Mouse (Mus musculus) adipocyte (in vitro differentiated cells): ENCODE data around the gene Spaca3.

Experiments used
- DNase-seq: peaks from one replicate; pipeline ENCODE4 v3.0.0-alpha.2; 2016; ENCODE audit warnings: low spot score

The Spaca3 gene

GRCm38 (mm10) chr11:80858065-80858464 is at the start of gene Spaca3:
Spaca3 (plus strand) TSS chr11:80858365.
- no peak for DNase-seq

GRCm38 (mm10) chr11:80808551-80809070 is 49.6 kb upstream of the Spaca3 start:
- DNase-seq = peak; percentile 35

DNA sequence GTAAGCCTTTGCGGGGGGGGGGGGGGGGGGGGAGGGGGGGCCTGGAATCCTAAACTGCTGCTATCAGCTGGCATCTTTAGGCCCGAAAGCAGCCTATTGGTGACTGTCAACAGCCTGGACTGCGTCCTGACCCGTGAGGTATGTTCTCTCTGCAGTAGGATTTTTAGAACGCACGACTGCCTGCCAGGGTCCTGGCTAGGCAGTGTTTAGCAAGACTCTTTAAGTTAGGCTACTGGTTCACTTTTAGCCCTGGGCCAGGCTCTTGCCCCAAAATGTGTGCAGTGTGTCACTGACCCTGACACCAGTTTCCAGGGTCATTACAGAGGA is 48.5 kb upstream of the Spaca3 start:
- DNase-seq = no peak

GRCm38 (mm10) chr11:80809993-80810821 is 48.0 kb upstream of the Spaca3 start, which contains the start of gene Tmem98:
Tmem98 (plus strand) TSS chr11:80810175.
- no peak for DNase-seq

DNA sequence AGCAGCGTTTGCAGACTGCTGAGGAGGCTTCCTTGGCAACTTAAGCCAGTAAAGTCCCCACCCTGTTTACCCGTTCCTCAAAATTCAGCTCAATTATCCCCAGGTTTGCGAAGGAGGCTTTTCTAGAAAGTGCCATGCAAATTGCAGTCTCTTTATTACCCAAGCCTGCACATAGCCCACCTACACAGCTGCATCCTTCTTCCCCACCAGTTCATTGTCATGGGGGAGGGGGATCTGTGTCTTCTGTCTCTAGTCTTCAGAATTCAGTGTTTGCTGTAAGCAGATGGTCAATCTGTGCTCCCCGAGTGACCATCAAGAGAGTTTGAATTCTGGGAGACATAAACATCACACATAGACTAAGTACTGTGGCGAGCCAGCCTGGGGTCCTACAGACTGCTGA is 47.0 kb upstream of the Spaca3 start:
- no peak for DNase-seq

DNA sequence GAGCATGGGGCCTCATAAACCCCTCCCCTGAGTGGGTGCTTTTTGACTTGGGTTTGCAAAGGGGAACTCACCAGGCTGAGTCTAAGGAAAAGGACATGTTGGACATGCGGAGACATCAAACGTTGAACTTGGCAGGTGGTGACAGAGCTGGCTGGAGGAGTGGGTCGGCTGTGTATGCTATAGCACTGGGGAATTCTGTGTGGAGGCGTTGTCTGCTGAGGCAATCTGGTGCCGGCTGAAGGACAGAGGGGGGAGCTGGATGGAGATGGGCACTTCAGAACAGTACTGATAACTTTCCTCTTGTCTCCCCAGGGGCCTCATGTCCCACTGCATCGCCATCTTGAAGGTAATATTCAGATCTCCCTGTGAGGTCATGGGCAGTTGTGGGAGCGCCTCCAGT is 42.8 kb upstream of the Spaca3 start:
- DNase-seq = no peak

- DNase-seq = peak; percentile 71
Measured at GRCm38 (mm10) chr11:80818060-80818697, 40.0 kb upstream of the Spaca3 start.

DNA sequence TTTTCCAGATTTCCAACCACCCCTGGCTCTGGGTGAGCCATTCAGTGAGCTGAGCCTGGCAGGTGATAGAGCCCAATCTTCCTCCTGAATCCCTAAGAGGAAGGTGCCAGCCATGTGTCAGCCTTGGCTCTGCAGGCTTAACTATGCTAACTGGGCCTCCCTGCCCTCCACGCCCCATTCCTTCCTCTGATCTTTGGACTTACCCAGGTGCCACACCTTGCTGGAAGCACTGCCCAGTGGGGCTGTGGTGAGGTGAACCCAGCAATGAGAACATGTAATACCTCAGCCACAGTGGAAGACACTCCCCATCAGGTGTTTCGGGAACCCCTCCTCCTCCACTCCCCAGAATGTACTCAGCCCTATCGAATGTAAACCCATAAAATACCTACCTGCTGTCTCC is 38.1 kb upstream of the Spaca3 start:
- no peak for DNase-seq

DNA sequence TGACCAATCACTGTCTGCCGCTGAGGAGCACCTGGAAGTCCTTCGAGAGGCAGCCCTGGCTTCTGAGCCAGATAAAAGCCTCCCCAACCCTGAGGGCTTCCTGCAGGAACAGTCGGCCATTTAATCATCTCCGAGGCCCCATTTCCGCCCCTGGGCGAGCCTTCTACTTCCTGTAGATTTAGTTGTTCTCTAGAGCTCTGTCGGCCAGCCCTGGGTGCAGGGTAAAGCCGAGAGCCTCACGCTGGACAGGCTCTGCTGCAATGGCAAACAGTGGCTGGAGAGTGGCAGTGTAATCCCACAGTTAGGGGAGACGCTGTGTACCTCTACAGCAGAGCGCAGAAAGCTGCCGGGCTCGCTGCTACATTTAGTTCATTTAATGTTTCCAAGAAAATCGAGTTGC is 36.9 kb upstream of the Spaca3 start:
- DNase-seq = no peak

DNA sequence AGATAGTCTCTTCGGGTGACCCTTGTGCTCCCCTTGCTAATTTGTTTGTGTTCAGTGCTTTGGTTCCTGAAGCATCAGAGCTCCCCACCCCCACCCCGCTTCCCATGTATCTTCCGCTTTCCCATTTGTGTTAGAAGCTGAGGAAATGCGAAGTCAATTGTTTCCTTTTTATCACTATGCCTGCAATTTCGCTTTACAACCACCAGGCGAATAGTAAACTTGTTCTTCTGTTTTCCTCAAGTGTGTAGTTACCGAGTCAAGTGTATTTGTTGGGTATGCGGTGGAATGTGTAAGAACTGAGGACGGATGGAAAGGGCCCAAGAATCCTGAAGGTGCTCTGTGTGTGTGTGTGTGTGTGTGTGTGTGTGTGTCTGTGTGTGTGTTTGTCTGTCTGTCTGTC is 36.4 kb upstream of the Spaca3 start:
- no peak for DNase-seq

DNA sequence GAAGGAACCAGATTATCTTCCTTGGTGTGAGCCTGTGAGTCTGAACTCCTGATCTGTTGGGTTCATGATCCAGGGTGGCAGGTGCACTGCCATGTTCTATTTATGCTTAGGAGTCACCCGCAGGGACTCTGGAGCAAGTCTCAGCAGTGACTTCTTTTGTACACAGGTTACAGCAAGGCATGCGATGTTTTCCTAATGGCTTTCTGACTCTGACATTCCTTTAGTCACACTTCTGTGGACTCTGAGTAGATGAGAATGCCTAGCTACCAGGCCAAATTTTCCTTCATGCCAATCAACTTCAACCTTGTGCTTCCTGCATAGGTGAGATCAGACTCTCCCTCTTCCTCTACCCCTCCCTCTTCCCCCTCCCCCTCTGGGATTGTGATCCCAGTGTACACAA is 22.8 kb upstream of the Spaca3 start:
- no peak for DNase-seq

DNA sequence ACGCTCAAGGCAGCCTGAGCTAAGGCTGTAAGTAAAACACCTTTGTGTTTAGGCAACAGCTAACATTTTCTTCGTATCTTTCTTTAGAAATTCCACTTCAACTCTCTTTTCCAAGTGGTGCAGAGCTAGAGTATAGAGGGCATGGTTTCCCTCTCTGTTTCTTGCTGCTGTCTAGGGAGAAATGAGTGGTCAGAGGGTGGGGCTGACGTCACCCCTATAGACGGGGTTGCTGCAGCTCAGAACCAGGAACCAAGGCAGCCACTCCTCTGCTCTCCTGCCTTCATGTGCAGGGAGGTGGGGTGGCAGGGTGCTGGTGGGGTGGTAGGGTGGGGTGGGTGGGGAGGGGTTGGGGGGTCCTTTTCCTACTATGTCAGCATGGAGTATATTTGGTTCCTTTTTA is 22.3 kb upstream of the Spaca3 start:
- no peak for DNase-seq

- no peak for DNase-seq
Measured at GRCm38 (mm10) chr11:80838724-80839123, 19.4 kb upstream of the Spaca3 start.

GRCm38 (mm10) chr11:80843435-80843834 is 14.7 kb upstream of the Spaca3 start:
- no peak for DNase-seq

GRCm38 (mm10) chr11:80845486-80845885 is 12.7 kb upstream of the Spaca3 start:
- no peak for DNase-seq

DNA sequence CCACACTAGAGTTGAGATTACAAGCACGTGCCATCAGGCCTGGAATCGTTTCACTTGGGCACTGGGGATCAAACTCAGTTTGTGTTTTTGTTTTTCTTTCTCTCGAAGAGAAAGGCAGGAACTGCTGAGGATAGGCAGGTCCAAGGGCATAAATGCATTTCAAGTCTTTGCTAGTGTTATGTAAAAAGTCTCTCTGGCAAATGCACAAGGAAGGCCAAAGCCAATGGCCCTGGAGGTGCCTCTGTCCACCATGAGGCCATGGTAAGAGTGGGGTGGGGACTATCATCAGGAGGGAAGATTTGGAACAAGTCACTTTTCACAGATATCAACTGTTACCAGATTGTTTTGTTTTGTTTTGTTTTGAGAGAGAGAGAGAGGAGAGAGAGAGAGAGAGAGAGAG is 12.1 kb upstream of the Spaca3 start:
- peak; percentile 3 for DNase-seq

DNA sequence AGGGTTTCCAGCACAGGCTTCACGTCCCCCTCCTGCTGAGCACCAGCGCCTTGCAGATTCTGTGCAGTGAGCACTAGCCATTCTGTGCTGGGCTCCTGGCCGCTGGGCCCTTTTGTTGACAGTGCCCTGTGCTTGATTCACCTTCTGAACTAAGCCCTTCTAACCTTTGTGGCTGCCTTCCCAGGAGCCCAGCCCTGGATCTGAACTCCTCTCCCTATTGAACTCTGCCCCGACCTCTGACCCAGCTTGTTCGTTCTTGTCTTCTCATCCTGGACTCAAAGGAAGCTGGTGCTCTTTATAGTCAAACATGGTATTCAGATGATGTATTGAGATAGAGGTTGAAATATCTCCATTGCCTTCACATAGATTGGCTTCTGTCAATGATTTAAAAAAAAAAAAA is 10.0 kb upstream of the Spaca3 start:
- DNase-seq = no peak

DNA sequence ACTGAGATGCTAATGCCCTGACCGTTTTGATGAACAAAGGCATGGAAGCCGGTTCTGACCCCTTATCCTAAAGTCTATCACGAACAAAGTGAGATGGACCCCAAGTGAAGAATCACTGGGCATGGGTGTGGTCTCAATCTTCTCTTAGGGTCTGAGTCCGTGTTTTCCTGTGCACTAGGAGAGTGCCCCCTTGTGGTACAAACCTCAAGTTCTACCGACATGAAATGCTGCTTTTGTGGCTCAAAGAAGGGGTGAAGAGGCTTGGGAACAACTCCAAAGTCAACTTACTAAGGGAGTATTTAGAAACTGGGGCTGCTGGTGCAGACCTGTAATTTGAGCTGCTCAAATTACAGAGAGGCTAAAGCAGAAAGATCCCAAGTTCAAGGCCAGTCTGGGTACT is 6.3 kb upstream of the Spaca3 start:
- peak; percentile 20 for DNase-seq

GRCm38 (mm10) chr11:80853014-80853413 is 5.2 kb upstream of the Spaca3 start:
- no peak for DNase-seq

DNA sequence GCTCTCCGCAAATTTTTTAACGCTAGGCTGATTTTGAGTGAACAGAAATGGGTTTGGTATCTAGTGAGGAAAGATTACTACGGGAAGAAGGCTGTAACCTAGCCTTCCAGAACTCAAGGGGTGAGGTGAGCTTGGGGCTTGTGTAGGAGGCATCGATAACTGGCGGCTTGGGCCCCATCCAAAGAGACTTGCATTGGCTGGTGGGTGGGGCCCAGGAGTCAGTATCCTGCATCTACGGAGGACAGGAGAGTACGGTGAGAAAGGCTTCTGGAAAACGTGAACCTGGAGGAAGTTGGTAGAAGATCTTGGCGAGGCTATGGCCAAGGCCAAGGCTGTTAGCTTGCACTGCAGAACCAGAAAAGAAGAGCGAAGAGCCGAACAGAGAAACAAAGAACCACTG is 3.7 kb upstream of the Spaca3 start:
- no peak for DNase-seq

GRCm38 (mm10) chr11:80854908-80855307 is 3.3 kb upstream of the Spaca3 start:
- no peak for DNase-seq

DNA sequence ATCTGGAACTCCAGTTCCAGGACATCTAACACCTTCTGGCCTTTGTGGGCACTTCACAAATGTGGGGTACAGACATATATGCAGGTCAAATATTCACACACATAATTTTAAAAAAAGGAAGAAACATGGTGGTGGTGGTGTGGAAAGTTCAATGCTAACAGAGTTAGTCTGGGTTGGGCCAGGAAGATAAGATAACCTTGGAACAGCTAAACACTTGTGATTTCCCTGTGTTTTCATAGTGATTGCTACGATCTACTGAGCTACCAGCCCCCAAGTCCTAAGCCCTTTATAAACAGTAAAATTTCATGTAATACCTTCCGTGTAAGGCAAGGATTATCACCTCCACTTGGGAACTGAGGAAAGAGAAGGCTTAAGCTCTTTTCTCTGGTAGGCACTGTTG is 1.3 kb upstream of the Spaca3 start:
- no peak for DNase-seq

DNA sequence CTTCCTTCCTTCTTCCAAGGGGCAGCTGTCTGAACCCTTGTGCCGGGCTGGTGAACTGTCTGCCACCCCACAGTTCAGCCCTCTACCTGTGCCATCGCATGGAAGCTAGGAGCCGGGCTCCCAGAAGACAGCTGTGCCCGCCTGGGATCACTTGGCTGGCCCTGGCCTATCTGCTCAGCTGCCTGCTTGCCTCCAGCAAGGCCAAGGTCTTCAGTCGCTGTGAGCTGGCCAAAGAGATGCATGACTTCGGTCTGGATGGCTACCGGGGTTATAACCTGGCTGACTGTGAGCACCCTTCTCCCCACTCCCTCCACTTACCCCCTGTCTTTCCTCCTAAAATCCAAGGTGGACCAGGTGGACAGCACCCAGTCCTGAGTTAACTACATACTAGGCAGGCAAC is 4.8 kb downstream of the Spaca3 start:
- DNase-seq = no peak

- DNase-seq = no peak
Measured at GRCm38 (mm10) chr11:80868039-80868438, 9.9 kb downstream of the Spaca3 start.
